Mouse (Mus musculus): ENCODE data around the gene Trim28. TPM values are rescaled to one million over a fixed set of nuclear protein-coding genes. Genes with fewer than 3 reads are reported as not detected.
A peak's percentile ranks its signal among the peaks of the same experiment; 100 is the strongest.

Gene Trim28
- polyA plus RNA-seq, 1 experiment = 516 TPM

GRCm38 (mm10) chr7:13009143-13010004 is 10.5 kb downstream of the Trim28 start:
- TF ChIP-seq CTCF (IDR thresholded peaks at IDR 0.05; ENCODE audit: control insufficient read depth, insufficient read depth, insufficient replicate concordance, low read depth, low read length) (peak; percentile 83), POLR2A (IDR thresholded peaks at IDR 0.05; ENCODE audit: control insufficient read depth, low read depth, low read length) (no peak)
- H3K27me3 ChIP-seq (ENCODE audit: control insufficient read depth, insufficient read depth, low read length) = no peaks in the 10 kb centered on the region
- H3K4me1 ChIP-seq (ENCODE audit: control insufficient read depth, insufficient read depth, low read length) = peaks cover 11% of the 10 kb centered on the region
- peak overlapping the region; percentile 93 for H3K4me3 ChIP-seq (ENCODE audit: control insufficient read depth, low read depth, low read length)
- H3K36me3 ChIP-seq (ENCODE audit: control insufficient read depth, insufficient read depth, low read length) = no peaks in the 10 kb centered on the region
- H3K27ac ChIP-seq (ENCODE audit: control insufficient read depth, insufficient read depth, low read depth, low read length) = peak overlapping the region; percentile 76

DNA sequence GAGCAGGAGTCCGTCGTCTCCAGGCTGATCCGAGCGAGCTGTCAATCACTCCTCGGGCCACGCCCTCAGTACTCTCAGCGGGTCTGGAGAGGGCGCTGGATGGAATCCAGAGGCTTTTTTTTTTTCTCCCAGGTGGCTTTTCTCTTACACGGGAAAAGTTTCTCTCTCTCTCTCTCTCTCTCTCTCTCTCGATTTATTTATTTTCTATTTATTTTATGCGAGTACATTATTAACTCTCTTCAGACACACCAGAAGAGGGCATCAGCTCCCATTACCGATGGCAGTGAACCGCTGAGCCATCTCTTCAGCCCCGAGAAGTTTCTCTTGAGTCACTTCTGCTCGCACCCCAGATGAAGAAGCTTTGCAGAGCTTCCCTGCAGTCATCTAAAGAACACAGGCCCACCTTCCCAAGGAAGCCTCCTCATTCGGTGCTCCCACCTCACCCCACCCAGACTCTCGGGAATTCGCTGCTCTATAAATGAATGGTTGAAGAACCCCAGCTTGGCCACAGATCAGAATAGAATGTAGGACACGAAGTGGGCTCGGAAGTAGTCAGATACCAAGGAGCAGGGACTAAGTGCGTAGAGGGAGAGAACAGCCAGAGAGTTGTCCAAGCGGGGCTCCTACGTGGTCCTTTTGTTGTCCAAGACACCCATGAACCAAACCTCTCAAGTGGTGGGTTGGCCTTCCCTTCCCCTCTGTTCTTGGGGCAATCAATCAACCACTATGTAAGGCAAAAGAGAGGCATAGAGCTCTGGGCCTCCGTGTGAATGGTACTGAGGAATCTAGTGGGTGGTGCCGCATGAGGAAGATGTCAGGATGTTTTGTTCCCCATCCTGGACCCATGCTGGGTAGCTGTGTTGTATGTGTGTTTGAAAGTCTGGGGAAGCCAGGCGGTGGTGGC is 11.3 kb downstream of the Trim28 start, which contains the start of gene Zbtb45:
Zbtb45 (minus strand) TSS at position 30 of the 904 bp plus-strand sequence.
- no peak for TF ChIP-seq POLR2A (IDR thresholded peaks at IDR 0.05; ENCODE audit: control insufficient read depth, low read depth, low read length)
- TF ChIP-seq CTCF (IDR thresholded peaks at IDR 0.05; ENCODE audit: control insufficient read depth, insufficient read depth, insufficient replicate concordance, low read depth, low read length) = no peak
- Histone ChIP-seq H3K27me3 (ENCODE audit: control insufficient read depth, insufficient read depth, low read length) (no peaks in the 10 kb centered on the region), H3K4me3 (ENCODE audit: control insufficient read depth, low read depth, low read length) (peak within 1 kb of the TSS; percentile 93), H3K27ac (ENCODE audit: control insufficient read depth, insufficient read depth, low read depth, low read length) (peak within 1 kb of the TSS; percentile 76), H3K36me3 (ENCODE audit: control insufficient read depth, insufficient read depth, low read length) (no peaks in the 10 kb centered on the region), H3K4me1 (ENCODE audit: control insufficient read depth, insufficient read depth, low read length) (peaks cover 11% of the 10 kb centered on the region)

DNA sequence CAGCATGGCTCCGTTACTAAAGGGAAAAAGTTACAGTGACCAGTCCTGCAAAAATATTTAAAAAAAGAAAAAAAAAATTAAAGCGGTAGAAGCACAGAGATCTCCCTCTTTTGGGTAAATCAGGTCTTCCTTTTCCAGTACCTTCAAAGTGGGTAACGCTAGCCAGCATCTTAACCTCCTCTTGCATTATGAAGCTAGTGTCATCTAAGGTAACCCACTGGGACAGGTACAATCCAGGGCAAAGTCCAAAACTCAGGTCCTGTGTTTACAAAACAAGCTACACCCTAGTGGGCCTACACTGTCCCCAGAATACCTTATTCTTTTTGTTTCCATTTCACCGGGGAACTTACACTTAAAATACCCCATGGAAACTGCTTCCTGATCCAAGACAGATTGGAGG is 14.8 kb downstream of the Trim28 start:
- no peaks in the 10 kb centered on the region for H3K36me3 ChIP-seq (ENCODE audit: control insufficient read depth, insufficient read depth, low read length)
- no peaks in the 10 kb centered on the region for H3K27me3 ChIP-seq (ENCODE audit: control insufficient read depth, insufficient read depth, low read length)
- H3K27ac ChIP-seq (ENCODE audit: control insufficient read depth, insufficient read depth, low read depth, low read length) = no peak overlapping the region
- no peak overlapping the region for H3K4me3 ChIP-seq (ENCODE audit: control insufficient read depth, low read depth, low read length)
- H3K4me1 ChIP-seq (ENCODE audit: control insufficient read depth, insufficient read depth, low read length) = peaks cover 5% of the 10 kb centered on the region
- no peak for TF ChIP-seq POLR2A (IDR thresholded peaks at IDR 0.05; ENCODE audit: control insufficient read depth, low read depth, low read length)
- no peak for TF ChIP-seq CTCF (IDR thresholded peaks at IDR 0.05; ENCODE audit: control insufficient read depth, insufficient read depth, insufficient replicate concordance, low read depth, low read length)

- H3K27me3 ChIP-seq (ENCODE audit: control insufficient read depth, insufficient read depth, low read length) = no peaks in the 10 kb centered on the region
- TF ChIP-seq CTCF (IDR thresholded peaks at IDR 0.05; ENCODE audit: control insufficient read depth, insufficient read depth, insufficient replicate concordance, low read depth, low read length) = no peak
- TF ChIP-seq POLR2A (IDR thresholded peaks at IDR 0.05; ENCODE audit: control insufficient read depth, low read depth, low read length) = no peak
- H3K4me1 ChIP-seq (ENCODE audit: control insufficient read depth, insufficient read depth, low read length) = peaks cover 5% of the 10 kb centered on the region
- no peaks in the 10 kb centered on the region for H3K36me3 ChIP-seq (ENCODE audit: control insufficient read depth, insufficient read depth, low read length)
- H3K4me3 ChIP-seq (ENCODE audit: control insufficient read depth, low read depth, low read length) = no peak overlapping the region
- H3K27ac ChIP-seq (ENCODE audit: control insufficient read depth, insufficient read depth, low read depth, low read length) = no peak overlapping the region
Measured at GRCm38 (mm10) chr7:13014275-13014839, 15.4 kb downstream of the Trim28 start.

DNA sequence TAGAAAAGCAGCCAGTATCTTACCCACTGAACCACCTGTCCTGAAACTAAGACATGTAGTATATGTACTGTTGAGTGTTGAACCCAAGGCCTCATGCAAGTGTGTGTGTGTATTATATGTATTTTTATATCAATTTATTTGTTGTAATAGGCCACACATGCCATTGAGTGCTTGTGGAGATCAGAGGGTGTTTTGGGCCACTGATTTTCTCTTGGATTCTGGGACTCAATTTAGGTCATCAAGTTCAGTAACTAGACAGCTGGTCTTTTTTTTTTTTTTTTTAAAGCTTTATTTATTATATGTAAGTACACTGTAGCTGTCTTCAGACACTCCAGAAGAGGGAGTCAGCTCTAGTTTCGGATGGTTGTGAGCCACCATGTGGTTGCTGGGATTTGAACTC is 16.3 kb downstream of the Trim28 start:
- Histone ChIP-seq H3K27me3 (ENCODE audit: control insufficient read depth, insufficient read depth, low read length) (no peaks in the 10 kb centered on the region), H3K36me3 (ENCODE audit: control insufficient read depth, insufficient read depth, low read length) (no peaks in the 10 kb centered on the region), H3K4me1 (ENCODE audit: control insufficient read depth, insufficient read depth, low read length) (peaks cover 4% of the 10 kb centered on the region), H3K4me3 (ENCODE audit: control insufficient read depth, low read depth, low read length) (no peak overlapping the region), H3K27ac (ENCODE audit: control insufficient read depth, insufficient read depth, low read depth, low read length) (no peak overlapping the region)
- TF ChIP-seq POLR2A (IDR thresholded peaks at IDR 0.05; ENCODE audit: control insufficient read depth, low read depth, low read length) (no peak), CTCF (IDR thresholded peaks at IDR 0.05; ENCODE audit: control insufficient read depth, insufficient read depth, insufficient replicate concordance, low read depth, low read length) (no peak)

DNA sequence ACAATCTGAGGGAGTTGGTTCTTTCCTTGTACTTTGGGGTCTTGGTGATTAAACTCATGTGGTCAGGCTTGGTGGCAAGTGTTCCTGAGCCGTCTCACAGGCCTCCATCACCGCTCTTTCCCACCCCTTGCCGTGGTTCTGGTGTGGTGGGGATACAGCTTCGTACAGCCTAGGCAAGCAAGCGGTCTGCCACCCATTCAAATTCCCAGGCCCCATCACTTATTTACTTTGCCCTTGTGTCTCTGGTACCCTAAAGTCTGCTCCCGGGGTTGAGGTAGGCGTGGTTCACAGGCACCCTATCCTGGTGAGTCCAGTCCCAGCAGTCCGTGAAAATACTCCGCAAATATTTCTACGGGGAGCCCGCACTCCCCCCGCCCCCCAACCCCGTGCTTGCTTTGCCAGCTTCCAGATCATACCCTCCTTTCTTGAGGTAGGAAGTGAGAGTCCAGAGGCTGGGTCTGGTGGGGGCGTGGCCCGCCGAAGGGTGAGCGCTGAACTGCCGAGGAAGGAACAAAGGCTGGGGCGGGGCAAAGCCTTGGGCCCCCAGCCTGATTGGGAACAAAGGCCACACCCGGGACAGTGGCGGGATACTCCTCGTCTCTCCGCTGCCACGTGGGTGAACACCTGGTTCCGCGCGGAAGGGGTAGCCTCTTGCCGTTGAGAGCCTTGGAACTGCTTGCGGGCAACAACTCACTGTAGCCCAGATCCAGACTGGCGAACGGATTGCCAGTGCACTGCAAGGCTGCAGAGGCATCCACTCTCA is 24.0 kb downstream of the Trim28 start:
- Histone ChIP-seq H3K4me1 (ENCODE audit: control insufficient read depth, insufficient read depth, low read length) (peaks cover 5% of the 10 kb centered on the region), H3K4me3 (ENCODE audit: control insufficient read depth, low read depth, low read length) (peak overlapping the region; percentile 75), H3K27me3 (ENCODE audit: control insufficient read depth, insufficient read depth, low read length) (no peaks in the 10 kb centered on the region), H3K27ac (ENCODE audit: control insufficient read depth, insufficient read depth, low read depth, low read length) (peak overlapping the region; percentile 87), H3K36me3 (ENCODE audit: control insufficient read depth, insufficient read depth, low read length) (peaks cover 2% of the 10 kb centered on the region)
- no peak for TF ChIP-seq CTCF (IDR thresholded peaks at IDR 0.05; ENCODE audit: control insufficient read depth, insufficient read depth, insufficient replicate concordance, low read depth, low read length)
- TF ChIP-seq POLR2A (IDR thresholded peaks at IDR 0.05; ENCODE audit: control insufficient read depth, low read depth, low read length) = peak; percentile 59; the same call in 1 of the 2 replicates

All from testis, adult 2 months (tissue).